Mouse (Mus musculus): ENCODE measurements around the gene Havcr2. TPM values are rescaled to one million over a fixed set of nuclear protein-coding genes. Genes with fewer than 3 reads are reported as not detected.

Havcr2 gene
- total and polyA plus RNA-seq, 3 experiments, result 1.3 to 2.1 TPM; not detected in 1

- peak; percentile 39 for TF ChIP-seq MXI1 (IDR thresholded peaks at IDR 0.05; ENCODE audit: low read depth, low read length)
Observed at GRCm38 (mm10) chr11:46436760-46437458, 17.8 kb upstream of the Havcr2 start, which contains the start of gene Med7 (continued).

- H3K27ac ChIP-seq (ENCODE audit: control insufficient read depth, low read depth, low read length), result peak overlapping the region; percentile 92
- peak; percentile 78 for DNase-seq (ENCODE audit: low read depth, low spot score)
- no peaks in the 10 kb centered on the region for H3K27me3 ChIP-seq (ENCODE audit: control insufficient read depth in 1 of 2, insufficient read depth in 2 of 2, low read length in 2 of 2)
- peaks cover 36 to 46% of the 10 kb centered on the region in 2 experiments for H3K4me1 ChIP-seq (ENCODE audit: control insufficient read depth in 1 of 2, insufficient read depth in 2 of 2, low read length in 2 of 2)
- peak overlapping the region; percentile 99 for H3K9ac ChIP-seq (ENCODE audit: control insufficient read depth, low read depth, low read length, poor library complexity, severe bottlenecking)
- H3K4me3 ChIP-seq (ENCODE audit: control insufficient read depth in 1 of 2, insufficient read depth in 1 of 2, low read depth in 2 of 2, low read length in 2 of 2), result peak overlapping the region; percentile 65 to 99
- H3K79me2 ChIP-seq (ENCODE audit: control insufficient read depth, insufficient read depth, low read length, poor library complexity), result peaks cover 28% of the 10 kb centered on the region
- no peaks in the 10 kb centered on the region for H3K9me3 ChIP-seq (replicated peaks; ENCODE audit: insufficient read depth, low read length)
- H3K36me3 ChIP-seq (ENCODE audit: control insufficient read depth in 1 of 2, insufficient read depth in 2 of 2, low read length in 2 of 2), result peaks cover 14 to 54% of the 10 kb centered on the region in 2 experiments
- peak; percentile 38 to 43; a peak in 3 of 4 replicates for TF ChIP-seq EP300 (IDR thresholded peaks at IDR 0.05; ENCODE audit: low read depth in 1 of 2, low read length in 2 of 2)
- peak; percentile 17; the same call in 1 of the 2 replicates for TF ChIP-seq MAZ (IDR thresholded peaks at IDR 0.05; ENCODE audit: low read depth, low read length)
- TF ChIP-seq TBP (IDR thresholded peaks at IDR 0.05; ENCODE audit: low read depth, low read length), result peak; percentile 71
- no peak for TF ChIP-seq ZMIZ1 (IDR thresholded peaks at IDR 0.05; ENCODE audit: low read depth, low read length)
- TF ChIP-seq GATA1 (IDR thresholded peaks at IDR 0.05; ENCODE audit: low read depth, low read length), result no peak
- TF ChIP-seq MAFK (IDR thresholded peaks at IDR 0.05; ENCODE audit: borderline replicate concordance, low read depth, low read length), result no peak
- TF ChIP-seq SMC3 (IDR thresholded peaks at IDR 0.05; ENCODE audit: low read depth, low read length), result no peak
- TF ChIP-seq JUND (IDR thresholded peaks at IDR 0.05; ENCODE audit: low read depth, low read length), result 0 out of 2 replicates have a peak, but pooled peaks have one; percentile 33
- TF ChIP-seq POLR2AphosphoS2 (IDR thresholded peaks at IDR 0.05; ENCODE audit: low read length), result no peak; the same call in 1 of the 2 replicates
- TF ChIP-seq MYC (IDR thresholded peaks at IDR 0.05; ENCODE audit: low read depth, low read length), result 0 out of 2 replicates have a peak, but pooled peaks have one; percentile 35
- TF ChIP-seq CHD1 (IDR thresholded peaks at IDR 0.05; ENCODE audit: low read depth, low read length), result no peak
- TF ChIP-seq RCOR1 (IDR thresholded peaks at IDR 0.05; ENCODE audit: low read depth, low read length), result 0 out of 2 replicates have a peak, but pooled peaks have one; percentile 44
- TF ChIP-seq MEF2A (IDR thresholded peaks at IDR 0.05; ENCODE audit: extremely low read depth, insufficient replicate concordance, low read depth, low read length, poor library complexity, severe bottlenecking), result no peak
- no peak for TF ChIP-seq TCF12 (IDR thresholded peaks at IDR 0.05; ENCODE audit: low read depth, low read length)
- no peak for TF ChIP-seq GABPA (IDR thresholded peaks at IDR 0.05; ENCODE audit: low read depth, low read length)
- peak; percentile 29; the same call in 1 of the 2 replicates for TF ChIP-seq NELFE (IDR thresholded peaks at IDR 0.05; ENCODE audit: low read depth, low read length)
- TF ChIP-seq USF1 (IDR thresholded peaks at IDR 0.05; ENCODE audit: low read depth, low read length), result 0 out of 2 replicates have a peak, but pooled peaks have one; percentile 22
- TF ChIP-seq MAX (IDR thresholded peaks at IDR 0.05; ENCODE audit: low read length), result peak; percentile 42; the same call in 1 of the 2 replicates
- TF ChIP-seq HCFC1 (IDR thresholded peaks at IDR 0.05; ENCODE audit: low read depth, low read length), result no peak
- peak; percentile 40; the same call in 1 of the 2 replicates for TF ChIP-seq ETS1 (IDR thresholded peaks at IDR 0.05; ENCODE audit: low read depth, low read length)
- peak; percentile 51; the same call in 1 of the 2 replicates for TF ChIP-seq E2F4 (IDR thresholded peaks at IDR 0.05; ENCODE audit: borderline replicate concordance, low read depth, low read length)
- no peak for TF ChIP-seq RAD21 (IDR thresholded peaks at IDR 0.05; ENCODE audit: low read depth, low read length)
- TF ChIP-seq CHD2 (IDR thresholded peaks at IDR 0.05; ENCODE audit: low read length), result no peak
- TF ChIP-seq ZNF384 (IDR thresholded peaks at IDR 0.05; ENCODE audit: low read depth, low read length), result no peak
- TF ChIP-seq TAL1 (IDR thresholded peaks at IDR 0.05; ENCODE audit: low read length), result no peak
- no peak for TF ChIP-seq USF2 (IDR thresholded peaks at IDR 0.05; ENCODE audit: borderline replicate concordance in 1 of 2, insufficient read depth in 1 of 2, low read depth in 1 of 2, low read length in 2 of 2)
- no peak for TF ChIP-seq ELF1 (IDR thresholded peaks at IDR 0.05; ENCODE audit: low read depth, low read length)
- TF ChIP-seq MYB (IDR thresholded peaks at IDR 0.05; ENCODE audit: low read depth, low read length), result peak; percentile 54
- TF ChIP-seq BHLHE40 (IDR thresholded peaks at IDR 0.05; ENCODE audit: borderline replicate concordance, low read depth, low read length), result no peak
- TF ChIP-seq POLR2A (IDR thresholded peaks at IDR 0.05; ENCODE audit: control insufficient read depth in 1 of 2, insufficient read depth in 1 of 2, low read depth in 1 of 2, low read length in 2 of 2, poor library complexity in 1 of 2), result no peak
- TF ChIP-seq ZC3H11A (IDR thresholded peaks at IDR 0.05; ENCODE audit: low read depth, low read length), result no peak
- no peak for TF ChIP-seq ZKSCAN1 (IDR thresholded peaks at IDR 0.05; ENCODE audit: low read depth, low read length)
Observed at GRCm38 (mm10) chr11:46437459-46438000, 17.2 kb upstream of the Havcr2 start.
